Mouse (Mus musculus) liver, embryonic 11.5 days (tissue): ENCODE results near the gene Vmn2r103. TPM values are rescaled to one million over a fixed set of nuclear protein-coding genes. Genes with fewer than 3 reads are reported as not detected.

ENCODE experiments used
- ATAC-seq: fragments of 200-750 bp; cut with Nextera tagmentation; replicated peaks from 2 replicates; pipeline ENCODE4 v1.8.0; 2017; ENCODE audit warnings: moderate number of reproducible peaks, mild to moderate bottlenecking, moderate TSS enrichment, moderate library complexity; ENCODE audit not compliant: low FRiP score
- DNase-seq: peaks from one replicate; pipeline ENCODE4 v3.0.0-alpha.2; 2017; ENCODE audit warnings: low spot score
- H3K27ac ChIP-seq: fragments of 300-500 bp; sonication (generic); 2 replicates; pipeline ENCODE4 v1.5.1; 2014; ENCODE audit warnings: mild to moderate bottlenecking, low read depth, low read length, control low read depth
- H3K27me3 ChIP-seq: fragments of 300-500 bp; sonication (generic); replicated peaks from 2 replicates; pipeline ENCODE4 v1.6.1; 2014; ENCODE audit warnings: low read length, mixed read lengths; ENCODE audit not compliant: control insufficient read depth, insufficient read depth
- H3K36me3 ChIP-seq: fragments of 300-500 bp; sonication (generic); 2 replicates; pipeline ENCODE4 v1.6.1; 2014; ENCODE audit warnings: mild to moderate bottlenecking, low read length, moderate library complexity, mixed read lengths; ENCODE audit not compliant: control insufficient read depth, insufficient read depth
- H3K4me1 ChIP-seq: fragments of 300-500 bp; sonication (generic); replicated peaks from 2 replicates; pipeline ENCODE4 v1.6.1; 2014; ENCODE audit warnings: low read length, mixed read lengths; ENCODE audit not compliant: control insufficient read depth, insufficient read depth
- H3K4me2 ChIP-seq: fragments of 300-500 bp; sonication (generic); 2 replicates; pipeline ENCODE4 v1.6.1; 2014; ENCODE audit warnings: mild to moderate bottlenecking, control low read depth, moderate library complexity
- H3K4me3 ChIP-seq: fragments of 300-500 bp; sonication (generic); 2 replicates; pipeline ENCODE4 v1.5.1; 2014; ENCODE audit warnings: low read depth, low read length, control low read depth
- H3K9ac ChIP-seq: fragments of 300-500 bp; sonication (generic); 2 replicates; pipeline ENCODE4 v1.6.1; 2014; ENCODE audit warnings: low read depth, low read length, control low read depth
- H3K9me3 ChIP-seq: fragments of 300-500 bp; sonication (generic); 2 replicates; pipeline ENCODE4 v1.6.1; 2016; ENCODE audit warnings: low read length, inconsistent platforms, mixed read lengths; ENCODE audit not compliant: control insufficient read depth
- WGBS: fragments of 180-500 bp; shearing (Covaris S2); extraction: QIAGEN DNeasy Blood & Tissue Kit; methylation state at CpG from one replicate; pipeline ENCODE4 v1.1.7; 2014; 5-methylcytosine and 5-hydroxymethylcytosine counted together
- polyA plus RNA-seq: library from polyadenylated mRNA; unstranded; fragments of >200 nt; fragmentation: Nextera tagmentation; extraction: Ambion mirVana; gene quantifications from 2 replicates; pipeline ENCODE4 v1.2.1, GENCODE M21; 2014

The Vmn2r103 gene
- polyA plus RNA-seq, result not detected in 2 replicates

- 58% methylated on average over 4 of the region's 4 CpGs for WGBS
Observed at GRCm38 (mm10) chr17:19773063-19773462, at the start of gene Vmn2r103. Vmn2r103 (plus strand) TSS chr17:19773363.

DNA sequence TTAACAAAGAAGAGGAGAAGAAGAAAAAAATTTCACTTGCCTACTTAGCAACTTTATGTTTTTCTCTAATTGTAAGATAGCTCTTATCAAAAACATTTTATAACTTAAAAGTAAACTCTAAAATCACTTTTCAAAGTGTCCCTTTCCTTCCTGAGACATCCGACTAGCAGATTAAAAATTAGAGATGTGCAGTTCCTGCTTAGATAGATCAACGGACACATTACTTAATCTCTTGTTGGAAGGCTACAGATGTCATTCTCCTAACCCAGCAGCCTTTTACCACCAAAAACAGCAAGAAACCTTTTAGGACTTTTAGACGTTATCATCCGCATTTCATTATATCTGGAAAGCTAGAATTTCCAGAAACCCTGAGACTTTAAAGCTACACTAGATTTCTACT lies 5.8 kb downstream of the Vmn2r103 start:
- no peak for DNase-seq
- no peaks in the 10 kb centered on the region; the same call in 1 of the 2 replicates for H3K9me3 ChIP-seq
- no peaks in the 10 kb centered on the region for H3K4me1 ChIP-seq
- H3K9ac ChIP-seq, result no peak overlapping the region
- WGBS, result 81% methylated on average over 4 of the region's 4 CpGs
- H3K27me3 ChIP-seq, result no peaks in the 10 kb centered on the region
- no peak overlapping the region for H3K4me2 ChIP-seq
- no peak overlapping the region for H3K4me3 ChIP-seq
- H3K36me3 ChIP-seq, result no peaks in the 10 kb centered on the region
- ATAC-seq, result no peak
- H3K27ac ChIP-seq, result no peak overlapping the region

More at GRCm38 (mm10) chr17:19773063-19773462, at the start of gene Vmn2r103:
- Histone ChIP-seq H3K9me3 (no peaks in the 10 kb centered on the region), H3K4me1 (no peaks in the 10 kb centered on the region), H3K4me3 (no peak within 1 kb of the TSS), H3K27me3 (no peaks in the 10 kb centered on the region), H3K9ac (no peak within 1 kb of the TSS), H3K27ac (no peak within 1 kb of the TSS), H3K4me2 (no peak within 1 kb of the TSS), H3K36me3 (no peaks in the 10 kb centered on the region)
- ATAC-seq, result no peak
- DNase-seq, result no peak

DNA sequence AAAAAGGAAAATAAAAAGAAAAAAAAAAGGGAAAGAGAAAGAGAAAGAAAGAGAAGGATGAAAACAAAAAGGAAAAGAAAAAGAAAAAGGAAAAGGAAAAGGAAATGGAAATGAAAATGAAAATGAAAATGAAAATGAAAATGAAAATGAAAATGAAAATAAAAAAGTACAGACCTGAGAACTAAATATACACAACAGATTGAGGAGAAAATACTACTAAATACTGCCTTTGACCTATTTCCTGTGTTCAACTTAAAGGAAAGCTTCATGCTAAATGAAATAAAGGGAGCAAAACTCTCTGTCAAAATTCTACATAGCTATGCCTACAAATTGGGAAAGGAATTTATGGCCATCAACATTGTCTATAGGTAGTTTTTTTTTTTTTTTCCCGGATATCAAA lies 16.1 kb downstream of the Vmn2r103 start:
- WGBS, result 79% methylated on average over 1 of the region's 1 CpGs

More for the DNA sequence above, 16.1 kb downstream of the Vmn2r103 start:
- H3K4me2 ChIP-seq, result no peak overlapping the region
- H3K36me3 ChIP-seq, result no peaks in the 10 kb centered on the region
- H3K4me3 ChIP-seq, result no peak overlapping the region
- H3K27me3 ChIP-seq, result no peaks in the 10 kb centered on the region
- H3K27ac ChIP-seq, result no peak overlapping the region
- no peak overlapping the region for H3K9ac ChIP-seq
- no peaks in the 10 kb centered on the region for H3K9me3 ChIP-seq
- no peaks in the 10 kb centered on the region for H3K4me1 ChIP-seq
- no peak for DNase-seq
- no peak for ATAC-seq

Other genes starting within 250 kb of the Vmn2r103 start
- gene Vmn2r101, start 196.1 kb upstream of the Vmn2r103 start, polyA plus RNA-seq, result not detected in 2 replicates
- not detected in 2 replicates for gene Vmn2r102, start 113.0 kb upstream of the Vmn2r103 start, polyA plus RNA-seq